Comparison of ENCODE assay signal across 24 mouse cellular contexts in genomic region chr13:35989329-35989728, GRCm38 (mm10). TPM values are rescaled to one million over a fixed set of nuclear protein-coding genes. Genes with fewer than 3 reads are reported as not detected.
DNase-seq lines count a peak whose midpoint lies in the region; ATAC-seq lines count a peak whose summit lies in the region.
"Had no signal": no experiment of that assay in that cellular context is flagged by ENCODE, and none has a peak within 500 bp of the region (broad histone marks: within the 10 kb centered on the region; RNA-seq: fewer than 3 reads in every experiment).

No protein-coding gene starts in this region.

- 40% methylated on average over 3 of the region's 3 CpGs for WGBS in midbrain, embryonic 16.5 days

- no peaks in the 10 kb centered on the region for H3K36me3 ChIP-seq in midbrain, embryonic 16.5 days (ENCODE audit: control insufficient read depth, insufficient read depth, low read length)
- H3K36me3 ChIP-seq: embryonic facial prominence, embryonic 10.5 days; limb, embryonic 15.5 days; midbrain, embryonic 12.5 days; neural tube, embryonic 13.5 days had no signal

- peak; percentile 89 for DNase-seq in heart, adult 11 months
- DNase-seq in heart, postnatal 14 days = no peak
- DNase-seq in heart, postnatal 4 days = peak; percentile 35
- no peak for DNase-seq in heart, adult 9 months (ENCODE audit: low spot score in 2 of 2)
- DNase-seq in right cerebral cortex, postnatal 10 days (ENCODE audit: low spot score in 2 of 2) = peak; percentile 31 to 40
- no peak for DNase-seq in right cerebral cortex, postnatal 36 days (ENCODE audit: low spot score in 2 of 2)
- DNase-seq in spleen, postnatal 14 days (ENCODE audit: low spot score in 2 of 2) = no peak
- DNase-seq: cerebellum, adult 2 months; layer of hippocampus, postnatal 36 days; liver, postnatal 0 days; lung, postnatal 10 days; right cerebral cortex, postnatal 25 days had no signal

- ATAC-seq in midbrain, embryonic 16.5 days = no peak
- ATAC-seq: hindbrain, embryonic 16.5 days; intestine, postnatal 0 days; liver, postnatal 0 days had no signal

- H3K4me2 ChIP-seq in midbrain, embryonic 16.5 days (ENCODE audit: low read length) = no peak overlapping the region
- H3K4me2 ChIP-seq: limb, embryonic 15.5 days; midbrain, embryonic 12.5 days; neural tube, embryonic 13.5 days had no signal

- H3K4me3 ChIP-seq in midbrain, embryonic 16.5 days (ENCODE audit: low read depth, low read length) = no peak overlapping the region
- H3K4me3 ChIP-seq: embryonic facial prominence, embryonic 10.5 days; limb, embryonic 15.5 days; midbrain, embryonic 12.5 days; neural tube, embryonic 13.5 days had no signal

- no peak overlapping the region for H3K27ac ChIP-seq in midbrain, embryonic 16.5 days (ENCODE audit: low read length)
- H3K27ac ChIP-seq: embryonic facial prominence, embryonic 10.5 days; kidney, postnatal 0 days; limb, embryonic 15.5 days; midbrain, embryonic 12.5 days; neural tube, embryonic 13.5 days; stomach, postnatal 0 days had no signal

- H3K27me3 ChIP-seq in midbrain, embryonic 16.5 days (ENCODE audit: control insufficient read depth, insufficient read depth, low read depth, low read length) = no peaks in the 10 kb centered on the region
- H3K27me3 ChIP-seq: limb, embryonic 15.5 days; midbrain, embryonic 12.5 days; neural tube, embryonic 13.5 days had no signal

- intact Hi-C loops in heart, postnatal 14 days (cut with DNase I) = no loop called here

- H3K9me3 ChIP-seq in midbrain, embryonic 16.5 days (replicated peaks; ENCODE audit: control insufficient read depth, low read length, poor library complexity, severe bottlenecking) = no peaks in the 10 kb centered on the region
- H3K9me3 ChIP-seq: embryonic facial prominence, embryonic 10.5 days; G1E; limb, embryonic 15.5 days; midbrain, embryonic 12.5 days; neural tube, embryonic 13.5 days had no signal

- H3K4me1 ChIP-seq in midbrain, embryonic 16.5 days (ENCODE audit: control insufficient read depth, insufficient read depth, low read length) = no peaks in the 10 kb centered on the region; the same call in 1 of the 2 replicates
- H3K4me1 ChIP-seq: neural tube, embryonic 13.5 days had no signal

- H3K9ac ChIP-seq in midbrain, embryonic 16.5 days (ENCODE audit: low read depth, low read length) = no peak overlapping the region
- H3K9ac ChIP-seq: limb, embryonic 15.5 days; liver, postnatal 0 days; midbrain, embryonic 12.5 days; neural tube, embryonic 13.5 days had no signal

RNA-seq across cellular contexts. Expression of gene Ppp1r3g, which starts 30.7 kb away (rescaled TPM):
- total RNA-seq in heart, postnatal 14 days (2021) = under 1 TPM; 0.37 to 0.38 TPM
- total RNA-seq in heart, postnatal 4 days (2021) = 1 to 10 TPM; 2.0 to 2.5 TPM
- polyA plus RNA-seq in midbrain, embryonic 16.5 days (2015; fragmentation: Nextera tagmentation; extraction: Ambion mirVana) = 0.48 and 0.95 TPM in 2 replicates
- total RNA-seq: common myeloid progenitor, adult 5-6 weeks; megakaryocyte progenitor cell, adult 5-6 weeks had no signal

Comparison
In these comparisons a context has a peak if more than half of its experiments do, and no peak if none do; other contexts are left out.
1. DNase-seq: peak in heart, adult 11 months (single experiment), heart, postnatal 4 days (single experiment) and right cerebral cortex, postnatal 10 days (2 of 2); none in heart, postnatal 14 days (0 of 2), heart, adult 9 months (0 of 2), right cerebral cortex, postnatal 36 days (0 of 2) and spleen, postnatal 14 days (0 of 2).